In the genomic region with DNA sequence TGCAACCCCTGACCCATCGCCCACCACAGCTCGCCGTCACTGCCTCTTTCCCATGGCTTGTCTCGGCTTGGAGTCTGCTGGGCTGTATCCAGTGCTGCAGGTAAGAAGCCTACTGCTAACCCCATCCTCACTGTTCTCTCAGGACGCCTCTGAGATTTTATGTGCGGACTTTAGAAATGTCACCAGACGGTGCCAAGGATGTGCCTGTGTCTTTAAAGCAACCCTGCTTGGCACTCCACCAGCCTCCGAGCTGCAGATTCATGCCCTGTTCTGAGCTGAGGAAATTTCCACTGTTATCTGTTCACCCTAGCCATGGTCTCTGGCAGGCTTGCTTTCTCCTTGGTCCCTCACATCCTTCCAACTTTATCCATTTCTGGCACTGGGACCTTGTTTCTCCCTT, we compare ENCODE assay signal across 11 mouse cellular contexts. TPM values are rescaled to one million over a fixed set of nuclear protein-coding genes. Genes with fewer than 3 reads are reported as not detected.
DNase-seq lines count a peak whose midpoint lies in the region; ATAC-seq and TF ChIP-seq lines count a peak whose summit lies in the region.
"Had no signal": no experiment of that assay in that cellular context is flagged by ENCODE, and none has a peak within 500 bp of the region (broad histone marks: within the 10 kb centered on the region; RNA-seq: fewer than 3 reads in every experiment).

No protein-coding gene starts in this region.

- no peak overlapping the region for H3K9ac ChIP-seq in midbrain, embryonic 14.5 days (replicated peaks; ENCODE audit: low read length)
- no peak overlapping the region for H3K9ac ChIP-seq in forebrain, embryonic 16.5 days (replicated peaks; ENCODE audit: low read depth, low read length)
- H3K9ac ChIP-seq: heart, embryonic 15.5 days had no signal

- no peak for DNase-seq in frontal cortex, postnatal 10 days (ENCODE audit: low spot score in 2 of 2)
- peak; percentile 47 for DNase-seq in lung, postnatal 36 days
- no peak for DNase-seq in lung, adult 18-20 months
- peak; percentile 86 for DNase-seq in cerebellum, adult 9-10 months
- DNase-seq in midbrain, embryonic 14.5 days, result no peak
- DNase-seq: B cell, adult 2 months had no signal

- TF ChIP-seq POLR2A in myocyte (IDR thresholded peaks at IDR 0.05; ENCODE audit: insufficient read length, low read depth), result no peak

- no peaks in the 10 kb centered on the region for H3K9me3 ChIP-seq in midbrain, embryonic 14.5 days (ENCODE audit: control insufficient read depth, low read length)
- H3K9me3 ChIP-seq in forebrain, embryonic 16.5 days (ENCODE audit: control insufficient read depth, low read length), result no peaks in the 10 kb centered on the region
- H3K9me3 ChIP-seq: heart, embryonic 15.5 days had no signal

- WGBS in midbrain, embryonic 14.5 days, result 85% methylated on average over 8 of the region's 8 CpGs
- 85% methylated on average over 8 of the region's 8 CpGs for WGBS in forebrain, embryonic 16.5 days

- peaks cover 25% of the 10 kb centered on the region for H3K4me1 ChIP-seq in midbrain, embryonic 14.5 days (ENCODE audit: control insufficient read depth, insufficient read depth, low read length)
- H3K4me1 ChIP-seq in forebrain, embryonic 16.5 days (replicated peaks; ENCODE audit: control insufficient read depth, insufficient read depth, low read length), result peaks cover 35% of the 10 kb centered on the region

- H3K4me2 ChIP-seq in myocyte (ENCODE audit: low read depth), result peak overlapping the region; percentile 96
- H3K4me2 ChIP-seq in midbrain, embryonic 14.5 days (ENCODE audit: low read length), result no peak overlapping the region
- no peak overlapping the region for H3K4me2 ChIP-seq in forebrain, embryonic 16.5 days (ENCODE audit: low read length)
- H3K4me2 ChIP-seq: heart, embryonic 15.5 days had no signal

- H3K36me3 ChIP-seq in myocyte (ENCODE audit: control insufficient read depth, insufficient read depth), result no peaks in the 10 kb centered on the region
- H3K36me3 ChIP-seq in midbrain, embryonic 14.5 days (ENCODE audit: control insufficient read depth, insufficient read depth, low read length), result peaks cover 4% of the 10 kb centered on the region; the same call in 1 of the 2 replicates
- H3K36me3 ChIP-seq in forebrain, embryonic 16.5 days (ENCODE audit: control insufficient read depth, insufficient read depth), result no peaks in the 10 kb centered on the region
- H3K36me3 ChIP-seq: heart, embryonic 15.5 days had no signal

- no peaks in the 10 kb centered on the region for H3K27me3 ChIP-seq in myocyte (ENCODE audit: control insufficient read depth, insufficient read depth, insufficient read length)
- no peaks in the 10 kb centered on the region for H3K27me3 ChIP-seq in midbrain, embryonic 14.5 days (ENCODE audit: control insufficient read depth, insufficient read depth, low read length)
- no peaks in the 10 kb centered on the region for H3K27me3 ChIP-seq in forebrain, embryonic 16.5 days (replicated peaks; ENCODE audit: control insufficient read depth, insufficient read depth, low read length)
- H3K27me3 ChIP-seq: heart, embryonic 15.5 days had no signal

- H3K27ac ChIP-seq in midbrain, embryonic 14.5 days (replicated peaks; ENCODE audit: low read depth, low read length), result no peak overlapping the region
- no peak overlapping the region for H3K27ac ChIP-seq in forebrain, embryonic 16.5 days (ENCODE audit: low read length)
- H3K27ac ChIP-seq: heart, embryonic 15.5 days had no signal

- ATAC-seq in frontal cortex, adult (ENCODE audit: low TSS enrichment), result peak; percentile 8; the same call in 1 of the 2 replicates
- ATAC-seq in midbrain, embryonic 14.5 days (ENCODE audit: low FRiP score, low TSS enrichment), result no peak
- no peak for ATAC-seq in forebrain, embryonic 16.5 days
- ATAC-seq: inflammation-experienced regulatory T-cells, adult 6 months had no signal

- peaks cover 18% of the 10 kb centered on the region for H3K79me2 ChIP-seq in myocyte (ENCODE audit: control insufficient read depth, insufficient read depth)

- H3K4me3 ChIP-seq in myocyte, result peak overlapping the region; percentile 20
- H3K4me3 ChIP-seq in midbrain, embryonic 14.5 days (replicated peaks; ENCODE audit: low read depth, low read length), result no peak overlapping the region
- no peak overlapping the region for H3K4me3 ChIP-seq in forebrain, embryonic 16.5 days (replicated peaks; ENCODE audit: low read length)
- H3K4me3 ChIP-seq: heart, embryonic 15.5 days had no signal

- H3ac ChIP-seq in myocyte (ENCODE audit: control insufficient read depth, insufficient read length), result no peak overlapping the region

TF ChIP-seq in myocyte, 11 proteins besides CTCF, POLR2A, EP300 and RAD21:
- no peak for TF ChIP-seq MYOG (IDR thresholded peaks at IDR 0.05; ENCODE audit: control insufficient read depth in 1 of 3, insufficient read depth in 1 of 3, insufficient read length in 2 of 3, low read depth in 2 of 3)
- no peak for TF ChIP-seq CEBPB (IDR thresholded peaks at IDR 0.05; ENCODE audit: insufficient read depth, poor library complexity, severe bottlenecking)
- TF ChIP-seq MAX (IDR thresholded peaks at IDR 0.05; ENCODE audit: low read depth), result no peak
- TF ChIP-seq TCF12 (IDR thresholded peaks at IDR 0.05; ENCODE audit: insufficient read depth, poor library complexity, severe bottlenecking), result no peak
- TF ChIP-seq SRF (IDR thresholded peaks at IDR 0.05; ENCODE audit: control insufficient read depth, insufficient read length, low read depth), result no peak
- no peak for TF ChIP-seq USF1 (IDR thresholded peaks at IDR 0.05; ENCODE audit: low read depth)
- TF ChIP-seq TCF3 (IDR thresholded peaks at IDR 0.05; ENCODE audit: insufficient read length, low read depth), result no peak
- no peak for TF ChIP-seq E2F4 (IDR thresholded peaks at IDR 0.05; ENCODE audit: insufficient read depth)
- no peak for TF ChIP-seq POLR2AphosphoS2 (IDR thresholded peaks at IDR 0.05; ENCODE audit: insufficient read length, low read depth)
- no peak for TF ChIP-seq MYOD1 (IDR thresholded peaks at IDR 0.05; ENCODE audit: control insufficient read depth in 1 of 3, insufficient read length in 2 of 3, low read depth in 2 of 3)
- TF ChIP-seq REST (IDR thresholded peaks at IDR 0.05; ENCODE audit: insufficient read depth, insufficient read length), result no peak

RNA-seq across cellular contexts. Expression of a gene that starts 2.8 kb away (rescaled TPM):
- 20.9 TPM for polyA plus RNA-seq in myocyte (2012; fragmentation: generic; extraction: Trizol)
- 19.9 and 20.0 TPM in 2 replicates for polyA plus RNA-seq in midbrain, embryonic 14.5 days (2014; fragmentation: Nextera tagmentation; extraction: Ambion mirVana)
- 27.6 and 28.6 TPM in 2 replicates for polyA plus RNA-seq in forebrain, embryonic 16.5 days (2015; fragmentation: Nextera tagmentation; extraction: Ambion mirVana)

RNA-seq across cellular contexts. Expression of a gene that starts 3.0 kb away (rescaled TPM):
- polyA plus RNA-seq in myocyte (2012; fragmentation: generic; extraction: Trizol), result 3.6 TPM
- 10.9 and 11.1 TPM in 2 replicates for polyA plus RNA-seq in midbrain, embryonic 14.5 days (2014; fragmentation: Nextera tagmentation; extraction: Ambion mirVana)
- polyA plus RNA-seq in forebrain, embryonic 16.5 days (2015; fragmentation: Nextera tagmentation; extraction: Ambion mirVana), result 13.5 and 19.1 TPM in 2 replicates

RNA-seq across cellular contexts. Expression of a gene that starts 40.1 kb away (rescaled TPM):
- 15.3 TPM for polyA plus RNA-seq in myocyte (2012; fragmentation: generic; extraction: Trizol)
- 15.1 and 16.6 TPM in 2 replicates for polyA plus RNA-seq in midbrain, embryonic 14.5 days (2014; fragmentation: Nextera tagmentation; extraction: Ambion mirVana)
- polyA plus RNA-seq in forebrain, embryonic 16.5 days (2015; fragmentation: Nextera tagmentation; extraction: Ambion mirVana), result 14.0 and 15.3 TPM in 2 replicates

Comparison
In these comparisons a context has a peak if more than half of its experiments do, and no peak if none do; other contexts are left out.
1. DNase-seq: peak in lung, postnatal 36 days (single experiment) and cerebellum, adult 9-10 months (single experiment); none in frontal cortex, postnatal 10 days (0 of 2), lung, adult 18-20 months (0 of 2) and midbrain, embryonic 14.5 days (single experiment).